Mouse (Mus musculus) MEL (cell line): ENCODE measurements around the gene Rbfox2. TPM values are rescaled to one million over a fixed set of nuclear protein-coding genes. Genes with fewer than 3 reads are reported as not detected.

Source experiments
- DNase-seq: peaks from one replicate; pipeline ENCODE4 v3.0.0; 2011; ENCODE audit warnings: low read depth, low spot score
- H3K27ac ChIP-seq: 2 replicates; pipeline ENCODE4 v1.5.1; 2012; ENCODE audit warnings: low read depth, mild to moderate bottlenecking, control low read depth, low read length, moderate library complexity; ENCODE audit not compliant: control insufficient read depth
- H3K27me3 ChIP-seq, 2 experiments: fragments of 150-350 bp in 1 of 2; sonication (generic) in 1 of 2; 2 replicates each; pipeline ENCODE4 v1.6.1; 2012; ENCODE audit warnings: low read length in 2 of 2, mild to moderate bottlenecking in 2 of 2, improper control_type of control experiment in 1 of 2, moderate library complexity in 1 of 2; ENCODE audit not compliant: insufficient read depth in 2 of 2, control insufficient read depth in 1 of 2
- H3K36me3 ChIP-seq, 2 experiments: 2 replicates each; pipeline ENCODE4 v1.6.1; 2012 to 2014; ENCODE audit warnings: low read length in 2 of 2, improper control_type of control experiment in 1 of 2, inconsistent platforms in 1 of 2, mild to moderate bottlenecking in 1 of 2; ENCODE audit not compliant: insufficient read depth in 2 of 2, control insufficient read depth in 1 of 2
- H3K4me1 ChIP-seq, 2 experiments: fragments of 150-350 bp in 1 of 2; sonication (generic) in 1 of 2; 2 replicates each; pipeline ENCODE4 v1.6.1; 2012; ENCODE audit warnings: low read length in 2 of 2, improper control_type of control experiment in 1 of 2, mild to moderate bottlenecking in 1 of 2; ENCODE audit not compliant: insufficient read depth in 2 of 2, control insufficient read depth in 1 of 2
- H3K4me3 ChIP-seq, 2 experiments: fragments of 150-350 bp in 1 of 2; sonication (generic) in 1 of 2; 2 replicates each; pipeline ENCODE4 v1.5.1; 2012; ENCODE audit warnings: low read depth in 2 of 2, low read length in 2 of 2, mild to moderate bottlenecking in 2 of 2, moderate library complexity in 2 of 2, control low read depth in 1 of 2, improper control_type of control experiment in 1 of 2; ENCODE audit not compliant: control insufficient read depth in 1 of 2, insufficient read depth in 1 of 2
- H3K79me2 ChIP-seq: 2 replicates; pipeline ENCODE4 v1.6.1; 2012; ENCODE audit warnings: mild to moderate bottlenecking, low read length, moderate library complexity; ENCODE audit not compliant: control insufficient read depth, poor library complexity, insufficient read depth
- H3K9ac ChIP-seq: 2 replicates; pipeline ENCODE4 v1.6.1; 2012; ENCODE audit warnings: low read depth, mild to moderate bottlenecking, control low read depth, low read length, moderate library complexity; ENCODE audit not compliant: control insufficient read depth, poor library complexity, severe bottlenecking
- H3K9me3 ChIP-seq: fragments of 150-350 bp; sonication (generic); replicated peaks from 2 replicates; pipeline ENCODE4 v1.6.1; 2012; ENCODE audit warnings: mild to moderate bottlenecking, low read length, improper control_type of control experiment, moderate library complexity; ENCODE audit not compliant: insufficient read depth
- CHD1 ChIP-seq: IDR thresholded peaks from 2 replicates; pipeline ENCODE4 v1.6.1; 2012; ENCODE audit warnings: low read depth, mild to moderate bottlenecking, inconsistent platforms, low read length, improper control_type of control experiment
- CHD2 ChIP-seq: IDR thresholded peaks from 2 replicates; pipeline ENCODE4 v1.6.1; 2011; ENCODE audit warnings: low read length, improper control_type of control experiment
- CTCF ChIP-seq, 3 experiments: IDR thresholded peaks in 2 of 3; conservative IDR thresholded peaks in 1 of 3; 2 replicates each; pipeline ENCODE4 v1.5.1; 2011 to 2012; ENCODE audit warnings: low read length in 3 of 3, low read depth in 2 of 3, mild to moderate bottlenecking in 2 of 3, improper control_type of control experiment in 1 of 3, inconsistent platforms in 1 of 3, mixed read lengths in 1 of 3, moderate library complexity in 1 of 3; ENCODE audit not compliant: control insufficient read depth in 1 of 3, insufficient read depth in 1 of 3, poor library complexity in 1 of 3, severe bottlenecking in 1 of 3
- ELF1 ChIP-seq: IDR thresholded peaks from 2 replicates; pipeline ENCODE4 v1.6.1; 2014; ENCODE audit warnings: low read depth, mild to moderate bottlenecking, inconsistent platforms, low read length, improper control_type of control experiment, moderate library complexity
- ETS1 ChIP-seq: IDR thresholded peaks from 2 replicates; pipeline ENCODE4 v1.6.1; 2012; ENCODE audit warnings: low read depth, mild to moderate bottlenecking, inconsistent platforms, low read length, improper control_type of control experiment, moderate library complexity
- GATA1 ChIP-seq: IDR thresholded peaks from 2 replicates; pipeline ENCODE4 v1.6.1; 2011; ENCODE audit warnings: low read depth, low read length, improper control_type of control experiment
- HCFC1 ChIP-seq: IDR thresholded peaks from 2 replicates; pipeline ENCODE4 v1.6.1; 2012; ENCODE audit warnings: low read depth, mild to moderate bottlenecking, inconsistent platforms, low read length, improper control_type of control experiment, moderate library complexity
- JUND ChIP-seq: IDR thresholded peaks from 2 replicates; pipeline ENCODE4 v1.6.1; 2011; ENCODE audit warnings: low read depth, mild to moderate bottlenecking, improper control_type of control experiment, low read length
- MAX ChIP-seq: IDR thresholded peaks from 2 replicates; pipeline ENCODE4 v1.6.1; 2011; ENCODE audit warnings: low read length, improper control_type of control experiment
- MXI1 ChIP-seq: IDR thresholded peaks from 2 replicates; pipeline ENCODE4 v1.6.1; 2011; ENCODE audit warnings: mild to moderate bottlenecking, low read depth, low read length, improper control_type of control experiment
- MYB ChIP-seq: IDR thresholded peaks from 2 replicates; pipeline ENCODE4 v1.6.1; 2011; ENCODE audit warnings: mild to moderate bottlenecking, low read depth, low read length, improper control_type of control experiment
- NELFE ChIP-seq: IDR thresholded peaks from 2 replicates; pipeline ENCODE4 v1.6.1; 2011; ENCODE audit warnings: low read depth, low read length, improper control_type of control experiment
- NRF1 ChIP-seq: IDR thresholded peaks from 2 replicates; pipeline ENCODE4 v1.6.1; 2014; ENCODE audit warnings: low read depth, mild to moderate bottlenecking, inconsistent platforms, low read length, improper control_type of control experiment, moderate library complexity; ENCODE audit not compliant: poor library complexity, insufficient read depth, severe bottlenecking
- POLR2A ChIP-seq, 2 experiments: IDR thresholded peaks; 2 replicates each; pipeline ENCODE4 v1.6.1; 2011 to 2012; ENCODE audit warnings: low read length in 2 of 2, mild to moderate bottlenecking in 2 of 2, control low read depth in 1 of 2, improper control_type of control experiment in 1 of 2, low read depth in 1 of 2, moderate library complexity in 1 of 2; ENCODE audit not compliant: control insufficient read depth in 1 of 2, insufficient read depth in 1 of 2, poor library complexity in 1 of 2
- POLR2AphosphoS2 ChIP-seq: IDR thresholded peaks from 2 replicates; pipeline ENCODE4 v1.6.1; 2011; ENCODE audit warnings: low read length, improper control_type of control experiment
- POLR2AphosphoS5 ChIP-seq: IDR thresholded peaks from 2 replicates; pipeline ENCODE4 v1.6.1; 2012; ENCODE audit warnings: low read depth, borderline replicate concordance, mild to moderate bottlenecking, inconsistent platforms, low read length, moderate library complexity, mixed read lengths
- RAD21 ChIP-seq: IDR thresholded peaks from 2 replicates; pipeline ENCODE4 v1.6.1; 2011; ENCODE audit warnings: mild to moderate bottlenecking, low read depth, low read length, improper control_type of control experiment
- RCOR1 ChIP-seq: IDR thresholded peaks from 2 replicates; pipeline ENCODE4 v1.6.1; 2012; ENCODE audit warnings: low read depth, mild to moderate bottlenecking, inconsistent platforms, low read length, improper control_type of control experiment
- TAL1 ChIP-seq: IDR thresholded peaks from 2 replicates; pipeline ENCODE4 v1.6.1; 2012; ENCODE audit warnings: mild to moderate bottlenecking, inconsistent platforms, low read length, moderate library complexity, mixed read lengths
- TBP ChIP-seq: IDR thresholded peaks from 2 replicates; pipeline ENCODE4 v1.8.0; 2011; ENCODE audit warnings: low read depth, low read length, improper control_type of control experiment
- TCF12 ChIP-seq: IDR thresholded peaks from 2 replicates; pipeline ENCODE4 v1.6.1; 2014; ENCODE audit warnings: low read depth, mild to moderate bottlenecking, inconsistent platforms, low read length, improper control_type of control experiment, moderate library complexity
- UBTF ChIP-seq: IDR thresholded peaks from 2 replicates; pipeline ENCODE4 v1.6.1; 2012; ENCODE audit warnings: low read depth, mild to moderate bottlenecking, inconsistent platforms, low read length, improper control_type of control experiment, moderate library complexity, borderline replicate concordance; ENCODE audit not compliant: insufficient read depth
- USF2 ChIP-seq, 2 experiments: IDR thresholded peaks; 2 replicates each; pipeline ENCODE4 v1.6.1; 2011 to 2012; ENCODE audit warnings: improper control_type of control experiment in 2 of 2, low read length in 2 of 2, borderline replicate concordance in 1 of 2, inconsistent platforms in 1 of 2, low read depth in 1 of 2, mild to moderate bottlenecking in 1 of 2; ENCODE audit not compliant: insufficient read depth in 1 of 2
- ZC3H11A ChIP-seq: IDR thresholded peaks from 2 replicates; pipeline ENCODE4 v1.6.1; 2012; ENCODE audit warnings: low read depth, mild to moderate bottlenecking, inconsistent platforms, low read length, improper control_type of control experiment
- ZMIZ1 ChIP-seq: IDR thresholded peaks from 2 replicates; pipeline ENCODE4 v1.6.1; 2012; ENCODE audit warnings: low read depth, mild to moderate bottlenecking, inconsistent platforms, low read length, improper control_type of control experiment, moderate library complexity
- ZNF384 ChIP-seq: IDR thresholded peaks from 2 replicates; pipeline ENCODE4 v1.6.1; 2012; ENCODE audit warnings: low read depth, mild to moderate bottlenecking, inconsistent platforms, low read length, improper control_type of control experiment
- polyA plus RNA-seq, 2 experiments: library from polyadenylated mRNA; stranded (reverse) in 1 of 2; unstranded in 1 of 2; fragments of >175 nt in 1 of 2; fragments of >200 nt in 1 of 2; gene quantifications; 2 replicates each; pipeline versions ENCODE4 v1.2.1 to v1.2.4; 2012; ENCODE audit warnings: low replicate concordance in 2 of 2, low read depth in 1 of 2; ENCODE audit not compliant: insufficient read length in 2 of 2, insufficient read depth in 1 of 2, missing spikeins in 1 of 2
- total RNA-seq: library from RNA; depleted of rRNA; stranded (reverse); fragments of 300-350 nt; gene quantifications from 2 replicates; pipeline ENCODE4 v1.2.3, GENCODE M21; 2012

The Rbfox2 gene
- total and polyA plus RNA-seq, 3 experiments = 3.4 to 6.0 TPM; not detected in 1

DNA sequence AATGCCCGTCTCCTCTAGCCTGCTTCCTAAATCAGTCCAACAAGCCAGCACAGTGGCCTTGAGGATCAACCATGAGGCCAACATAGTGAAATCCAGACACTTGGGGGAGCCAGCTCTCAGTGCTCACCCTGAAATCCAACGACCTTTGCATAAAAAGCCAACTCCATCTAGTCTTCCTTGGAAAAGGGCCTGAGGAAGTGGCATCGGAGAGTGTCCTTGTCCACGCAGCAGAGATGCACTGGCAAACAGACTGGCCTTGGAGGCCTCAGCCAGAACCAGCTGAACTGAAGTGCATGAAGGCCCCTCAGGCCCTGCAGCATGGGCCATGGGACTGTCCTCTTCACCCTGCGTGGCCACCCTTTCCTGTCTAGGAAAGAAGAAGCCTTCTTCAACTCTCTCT lies 225.3 kb downstream of the Rbfox2 start:
- H3K36me3 ChIP-seq = no peaks in the 10 kb centered on the region
- H3K27ac ChIP-seq = no peak overlapping the region
- TF ChIP-seq ZMIZ1 = no peak
- no peak for TF ChIP-seq CHD2
- no peak for TF ChIP-seq MYB
- TF ChIP-seq GATA1 = no peak
- TF ChIP-seq NRF1 = no peak
- no peak for TF ChIP-seq MXI1
- TF ChIP-seq POLR2A (IDR thresholded peaks at IDR 0.05; ENCODE audit: control insufficient read depth in 1 of 2, insufficient read depth in 1 of 2, low read depth in 1 of 2, low read length in 2 of 2, poor library complexity in 1 of 2) = no peak
- no peak for TF ChIP-seq TBP
- no peak for TF ChIP-seq NELFE
- TF ChIP-seq ETS1 = no peak
- TF ChIP-seq CHD1 = no peak
- no peak for TF ChIP-seq MAX
- no peak for TF ChIP-seq ZNF384
- H3K9ac ChIP-seq = no peak overlapping the region
- H3K79me2 ChIP-seq = no peaks in the 10 kb centered on the region
- no peaks in the 10 kb centered on the region for H3K9me3 ChIP-seq
- H3K4me3 ChIP-seq = no peak overlapping the region
- no peaks in the 10 kb centered on the region for H3K4me1 ChIP-seq
- DNase-seq = no peak
- H3K27me3 ChIP-seq = no peaks in the 10 kb centered on the region

DNA sequence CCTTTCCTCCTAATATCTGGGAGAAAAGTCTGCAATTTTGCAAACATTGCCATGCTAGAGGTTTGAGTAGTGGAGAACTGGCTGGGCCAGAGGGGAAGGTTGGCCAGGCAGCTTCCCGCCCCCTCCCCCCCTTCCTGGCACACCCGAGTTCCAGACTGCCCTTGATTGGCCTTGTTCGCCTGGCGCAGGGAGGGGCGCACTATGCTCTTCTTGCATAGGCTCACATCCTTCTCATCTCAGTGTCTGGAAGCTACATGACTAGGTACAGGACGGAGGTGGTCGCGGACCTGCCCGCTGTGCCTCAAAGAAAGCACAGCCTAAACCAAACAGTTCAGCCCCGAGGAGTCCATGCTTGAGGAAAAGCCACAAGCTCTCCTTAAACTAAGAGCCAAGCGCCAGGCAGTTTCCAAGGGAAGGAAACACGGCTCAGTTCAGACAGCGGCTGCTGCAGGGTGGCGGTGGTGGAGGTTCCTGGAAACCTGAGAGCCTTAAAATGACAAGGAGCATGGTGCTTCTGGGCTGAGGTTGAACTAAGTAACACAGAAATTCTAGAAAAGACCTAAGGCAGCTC lies 226.0 kb downstream of the Rbfox2 start:
- no peak overlapping the region for H3K9ac ChIP-seq
- no peak overlapping the region for H3K4me3 ChIP-seq
- no peaks in the 10 kb centered on the region for H3K36me3 ChIP-seq
- TF ChIP-seq MAX (no peak), MYB (no peak), ELF1 (no peak), TAL1 (no peak), TCF12 (no peak), UBTF (no peak), NELFE (no peak), HCFC1 (no peak), CTCF (IDR thresholded peaks at IDR 0.05 in 2 of 3, conservative IDR thresholded peaks at IDR 0.05 in 1 of 3; ENCODE audit: control insufficient read depth in 1 of 3, insufficient read depth in 1 of 3, low read depth in 2 of 3, low read length in 3 of 3, poor library complexity in 1 of 3, severe bottlenecking in 1 of 3) (no peak), ZC3H11A (no peak), ETS1 (no peak), RAD21 (no peak), POLR2AphosphoS2 (no peak), JUND (no peak), POLR2A (IDR thresholded peaks at IDR 0.05; ENCODE audit: control insufficient read depth in 1 of 2, insufficient read depth in 1 of 2, low read depth in 1 of 2, low read length in 2 of 2, poor library complexity in 1 of 2) (no peak), POLR2AphosphoS5 (no peak), RCOR1 (no peak), USF2 (IDR thresholded peaks at IDR 0.05; ENCODE audit: borderline replicate concordance in 1 of 2, insufficient read depth in 1 of 2, low read depth in 1 of 2, low read length in 2 of 2) (no peak)
- no peaks in the 10 kb centered on the region for H3K4me1 ChIP-seq
- no peak for DNase-seq
- no peaks in the 10 kb centered on the region for H3K79me2 ChIP-seq
- H3K27ac ChIP-seq = no peak overlapping the region
- no peaks in the 10 kb centered on the region for H3K9me3 ChIP-seq
- H3K27me3 ChIP-seq = no peaks in the 10 kb centered on the region
